Mouse (Mus musculus) ES-E14 (cell line): Measurements from ENCODE around the gene Disp1. TPM values are rescaled to one million over a fixed set of nuclear protein-coding genes. Genes with fewer than 3 reads are reported as not detected.

Experiments used
- DNase-seq: peaks from one replicate; pipeline ENCODE4 v3.0.0-alpha.2; 2013; ENCODE audit warnings: low read depth, low spot score
- H3K27ac ChIP-seq: 2 replicates; pipeline ENCODE4 v1.5.1; 2012; ENCODE audit warnings: low read depth, mild to moderate bottlenecking, low read length, moderate library complexity, mixed read lengths; ENCODE audit not compliant: poor library complexity, insufficient read depth, severe bottlenecking
- H3K36me3 ChIP-seq: 2 replicates; pipeline ENCODE4 v1.6.1; 2012; ENCODE audit warnings: mild to moderate bottlenecking, low read length, moderate library complexity, mixed read lengths; ENCODE audit not compliant: control insufficient read depth, poor library complexity, insufficient read depth, severe bottlenecking
- H3K4me1 ChIP-seq, 2 experiments: fragments of 150-350 bp in 1 of 2; sonication (generic) in 1 of 2; 2 replicates each; pipeline ENCODE4 v1.6.1; 2012; ENCODE audit warnings: low read length in 2 of 2, mild to moderate bottlenecking in 1 of 2, mixed read lengths in 1 of 2; ENCODE audit not compliant: control insufficient read depth in 2 of 2, insufficient read depth in 2 of 2, poor library complexity in 1 of 2
- H3K4me3 ChIP-seq, 2 experiments: fragments of 150-350 bp in 1 of 2; sonication (generic) in 1 of 2; 2 replicates each; pipeline ENCODE4 v1.5.1; 2012; ENCODE audit warnings: low read length in 2 of 2, low read depth in 1 of 2, mild to moderate bottlenecking in 1 of 2, mixed read lengths in 1 of 2; ENCODE audit not compliant: insufficient read depth in 1 of 2, poor library complexity in 1 of 2, severe bottlenecking in 1 of 2
- H3K9ac ChIP-seq: 2 replicates; pipeline ENCODE4 v1.6.1; 2012; ENCODE audit warnings: low read depth, mild to moderate bottlenecking, low read length, mixed read lengths; ENCODE audit not compliant: poor library complexity, insufficient read depth, severe bottlenecking
- H3K9me3 ChIP-seq: fragments of 150-350 bp; sonication (generic); 2 replicates; pipeline ENCODE4 v1.6.1; 2012; ENCODE audit warnings: low read depth, mild to moderate bottlenecking, low read length; ENCODE audit not compliant: control insufficient read depth, insufficient read depth
- CHD2 ChIP-seq: IDR thresholded peaks from 2 replicates; pipeline ENCODE4 v1.6.1; 2014; ENCODE audit warnings: mild to moderate bottlenecking, low read depth, low read length, inconsistent platforms
- HCFC1 ChIP-seq: IDR thresholded peaks from 2 replicates; pipeline ENCODE4 v1.6.1; 2012; ENCODE audit warnings: low read length, inconsistent platforms, borderline replicate concordance; ENCODE audit not compliant: insufficient read depth
- MAFK ChIP-seq: IDR thresholded peaks from 2 replicates; pipeline ENCODE4 v1.6.1; 2014; ENCODE audit warnings: mild to moderate bottlenecking, low read depth, low read length, inconsistent platforms; ENCODE audit not compliant: insufficient read depth
- ZC3H11A ChIP-seq: IDR thresholded peaks from 2 replicates; pipeline ENCODE4 v1.6.1; 2012; ENCODE audit warnings: low read depth, mild to moderate bottlenecking, inconsistent platforms, low read length, borderline replicate concordance
- ZNF384 ChIP-seq: IDR thresholded peaks from 2 replicates; pipeline ENCODE4 v1.6.1; 2012; ENCODE audit warnings: low read depth, low read length, inconsistent platforms
- in situ Hi-C, 2 experiments: fragments of 600-800 bp; cut with MboI; formaldehyde crosslinking; loops; one replicate each; pipeline ENCODE4 v1.15.1; 2025; ENCODE audit warnings: low sequenced_read_pairs in 2 of 2, inconsistent platforms in 1 of 2; ENCODE audit not compliant: unreplicated experiment in 2 of 2
- total RNA-seq: library from RNA; depleted of rRNA; stranded (reverse); fragments of 300-350 nt; gene quantifications from 2 replicates; pipeline ENCODE4 v1.2.3, GENCODE M21; 2012

The Disp1 gene
- total RNA-seq, 1 experiment, result 13.5 TPM

DNA sequence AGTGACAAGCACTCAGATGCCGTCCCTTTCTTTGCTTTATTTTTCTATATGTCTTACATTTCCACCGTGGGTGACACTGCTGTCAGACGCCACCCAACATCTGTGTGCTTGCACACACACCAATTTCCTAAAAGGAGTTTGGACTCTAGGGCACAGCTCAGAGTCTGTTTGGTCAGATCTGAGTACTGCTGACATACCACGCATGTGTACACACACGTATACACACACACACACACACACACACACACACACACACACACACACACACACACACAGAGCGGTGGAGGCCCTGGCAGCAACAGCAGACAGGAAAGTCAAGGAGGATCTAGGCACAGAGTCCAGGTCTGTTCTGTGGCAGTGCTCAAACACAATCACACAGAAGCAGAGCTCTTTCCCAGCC lies 61.1 kb downstream of the Disp1 start:
- no peak overlapping the region for H3K27ac ChIP-seq
- H3K9me3 ChIP-seq, result no peaks in the 10 kb centered on the region
- no peak for DNase-seq
- H3K9ac ChIP-seq, result no peak overlapping the region
- in situ Hi-C loops, result no loop called here
- no peak overlapping the region for H3K4me3 ChIP-seq
- H3K4me1 ChIP-seq, result no peaks in the 10 kb centered on the region
- H3K36me3 ChIP-seq, result no peaks in the 10 kb centered on the region
- TF ChIP-seq MAFK (no peak), ZC3H11A (no peak), HCFC1 (no peak), CHD2 (no peak), ZNF384 (no peak)

DNA sequence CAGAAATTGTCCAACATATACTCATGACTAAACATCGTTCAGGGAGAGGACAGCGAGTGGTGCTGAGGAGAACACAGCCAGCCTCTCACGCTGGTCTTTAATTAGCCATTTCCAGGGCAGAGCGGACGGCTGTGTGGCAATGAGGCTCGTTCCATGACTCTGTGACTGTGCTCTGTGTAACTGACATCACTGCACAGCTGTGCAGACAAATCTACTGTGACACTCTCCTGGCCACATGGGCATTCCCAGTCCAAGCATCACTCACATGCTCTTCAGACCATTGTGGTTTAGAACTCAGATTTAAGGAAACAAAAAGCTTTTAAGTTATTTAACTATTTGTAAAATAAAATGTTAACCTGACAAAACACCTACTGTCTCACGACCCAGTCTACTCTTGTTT lies 62.1 kb downstream of the Disp1 start:
- H3K4me3 ChIP-seq, result no peak overlapping the region
- no peaks in the 10 kb centered on the region for H3K4me1 ChIP-seq
- no peak for TF ChIP-seq ZNF384
- TF ChIP-seq HCFC1, result no peak
- TF ChIP-seq ZC3H11A, result no peak
- no peak for TF ChIP-seq CHD2
- TF ChIP-seq MAFK, result no peak
- no peaks in the 10 kb centered on the region for H3K36me3 ChIP-seq
- DNase-seq, result no peak
- in situ Hi-C loops, result no loop called here
- no peak overlapping the region for H3K9ac ChIP-seq
- H3K27ac ChIP-seq, result no peak overlapping the region
- no peaks in the 10 kb centered on the region for H3K9me3 ChIP-seq

DNA sequence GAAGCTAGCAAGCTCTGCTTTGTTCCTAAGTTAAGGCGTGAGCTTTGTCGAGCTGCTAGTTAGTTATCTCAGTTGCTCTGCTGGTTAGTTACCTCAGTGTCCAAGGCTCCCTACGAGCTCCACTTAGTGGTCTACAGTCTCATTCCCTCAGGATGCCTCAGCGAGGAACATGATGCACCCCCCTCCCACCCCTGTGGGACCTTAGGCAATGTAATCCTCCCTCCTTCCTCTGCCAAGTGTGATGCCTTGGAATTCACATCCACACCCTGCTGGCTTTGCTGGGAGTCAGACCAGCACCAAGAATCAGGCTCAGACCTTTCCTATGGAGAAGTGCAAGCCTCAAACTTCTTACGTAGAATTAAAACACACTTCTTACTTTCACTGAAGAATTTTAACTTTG lies 65.7 kb downstream of the Disp1 start:
- TF ChIP-seq HCFC1, result no peak
- no peak for TF ChIP-seq ZC3H11A
- TF ChIP-seq CHD2, result no peak
- TF ChIP-seq MAFK, result no peak
- TF ChIP-seq ZNF384, result no peak

DNA sequence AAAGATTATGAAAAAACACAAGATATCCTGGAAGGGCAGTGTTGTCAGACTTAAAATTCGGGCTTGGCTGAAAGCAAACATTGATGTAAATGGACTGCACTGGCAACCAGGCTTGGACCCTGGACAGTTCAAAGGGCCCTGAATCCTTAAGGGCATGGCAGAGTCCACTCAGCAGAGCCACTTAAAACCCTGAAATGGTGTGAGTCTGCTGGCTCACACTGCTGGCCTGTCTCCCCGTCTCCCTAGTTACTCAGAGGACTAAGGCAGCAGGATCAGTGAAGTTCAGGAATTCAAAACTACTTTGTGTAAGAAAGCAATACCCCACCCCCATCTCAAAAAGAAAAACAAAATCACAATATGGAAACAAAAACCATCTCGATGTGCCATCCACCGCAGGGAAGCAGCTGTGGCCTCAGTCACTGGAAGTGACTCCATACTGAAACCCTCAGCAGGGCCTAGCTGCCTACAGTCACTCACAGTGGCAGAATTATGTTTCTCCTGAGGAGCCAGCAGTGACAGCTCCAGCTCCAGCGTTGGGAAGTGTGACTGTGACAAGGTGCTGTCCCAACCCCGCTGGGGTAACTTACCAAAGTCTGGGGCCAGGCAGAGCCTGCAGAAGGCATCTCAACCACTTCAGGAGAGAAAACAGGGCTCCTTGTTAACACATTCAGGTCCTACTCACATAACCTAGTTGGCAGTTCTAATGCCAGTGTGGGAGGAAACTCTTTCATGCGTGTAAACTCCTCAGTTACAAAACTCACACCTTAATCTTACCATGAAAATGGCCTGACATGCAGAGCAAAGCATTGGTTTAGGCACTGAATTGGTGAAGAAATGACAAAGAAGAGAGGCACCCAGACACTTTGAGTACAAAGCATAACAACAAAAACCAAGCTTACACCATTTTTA lies 66.8 kb downstream of the Disp1 start:
- H3K27ac ChIP-seq, result no peak overlapping the region
- TF ChIP-seq HCFC1 (no peak), CHD2 (no peak), ZNF384 (no peak), MAFK (no peak), ZC3H11A (no peak)
- H3K4me1 ChIP-seq, result no peaks in the 10 kb centered on the region
- H3K9me3 ChIP-seq, result no peaks in the 10 kb centered on the region
- no peak overlapping the region for H3K9ac ChIP-seq
- no peak overlapping the region for H3K4me3 ChIP-seq
- no peak for DNase-seq
- in situ Hi-C loops, result no loop called here
- H3K36me3 ChIP-seq, result no peaks in the 10 kb centered on the region

More for the DNA sequence above, 65.7 kb downstream of the Disp1 start:
- H3K4me3 ChIP-seq, result no peak overlapping the region
- no peak for DNase-seq
- in situ Hi-C loops, result no loop called here
- no peak overlapping the region for H3K9ac ChIP-seq
- H3K4me1 ChIP-seq, result no peaks in the 10 kb centered on the region
- no peaks in the 10 kb centered on the region for H3K36me3 ChIP-seq
- no peaks in the 10 kb centered on the region for H3K9me3 ChIP-seq
- H3K27ac ChIP-seq, result no peak overlapping the region

DNA sequence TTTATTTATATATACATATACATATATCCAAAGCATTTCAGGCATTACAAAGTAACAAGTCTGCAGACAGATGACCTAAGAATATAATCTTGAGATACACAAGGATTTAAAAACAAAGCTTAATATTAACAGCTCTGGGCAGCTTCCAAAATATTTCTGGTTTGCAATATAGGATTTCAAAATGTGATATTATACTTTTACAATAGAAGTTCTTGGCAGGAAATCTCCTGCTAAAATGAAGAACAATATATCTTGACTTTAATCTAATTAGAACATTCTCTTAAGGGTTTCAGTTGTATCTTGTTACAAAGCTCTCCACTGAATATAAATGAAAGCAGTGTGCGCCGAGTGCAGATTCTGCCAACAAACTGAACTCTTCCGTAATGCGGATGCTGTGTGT lies 68.0 kb downstream of the Disp1 start:
- DNase-seq, result no peak
- no peak overlapping the region for H3K4me3 ChIP-seq
- H3K9ac ChIP-seq, result no peak overlapping the region
- in situ Hi-C loops, result no loop called here
- H3K27ac ChIP-seq, result no peak overlapping the region
- H3K36me3 ChIP-seq, result no peaks in the 10 kb centered on the region
- H3K4me1 ChIP-seq, result no peaks in the 10 kb centered on the region
- H3K9me3 ChIP-seq, result no peaks in the 10 kb centered on the region
- TF ChIP-seq ZNF384, result no peak
- no peak for TF ChIP-seq HCFC1
- TF ChIP-seq MAFK, result no peak
